Mouse (Mus musculus) myocyte (in vitro differentiated cells): ENCODE measurements around the gene Insig1. TPM values are rescaled to one million over a fixed set of nuclear protein-coding genes. Genes with fewer than 3 reads are reported as not detected.

ENCODE experiments used
- H3K27me3 ChIP-seq: one replicate; pipeline ENCODE4 v1.6.1; 2011; ENCODE audit not compliant: control insufficient read depth, insufficient read depth, insufficient read length
- H3K36me3 ChIP-seq: one replicate; pipeline ENCODE4 v1.6.1; 2011; ENCODE audit not compliant: control insufficient read depth, insufficient read depth
- H3K4me2 ChIP-seq: one replicate; pipeline ENCODE4 v1.6.1; 2011; ENCODE audit warnings: low read depth, control low read depth
- H3K4me3 ChIP-seq: one replicate; pipeline ENCODE4 v1.5.1; 2011; ENCODE audit warnings: mild to moderate bottlenecking, control low read depth, moderate library complexity
- H3K79me2 ChIP-seq: one replicate; pipeline ENCODE4 v1.6.1; 2011; ENCODE audit not compliant: control insufficient read depth, insufficient read depth
- H3ac ChIP-seq: one replicate; pipeline ENCODE4 v1.6.1; 2011; ENCODE audit not compliant: control insufficient read depth, insufficient read length
- CEBPB ChIP-seq: IDR thresholded peaks from 2 replicates; pipeline ENCODE4 v1.6.1; 2011; ENCODE audit warnings: mild to moderate bottlenecking, moderate library complexity; ENCODE audit not compliant: poor library complexity, insufficient read depth, severe bottlenecking
- E2F4 ChIP-seq: IDR thresholded peaks from one replicate; pipeline ENCODE4 v1.6.1; 2011; ENCODE audit warnings: mild to moderate bottlenecking, control low read depth, moderate library complexity; ENCODE audit not compliant: insufficient read depth
- MAX ChIP-seq: IDR thresholded peaks from one replicate; pipeline ENCODE4 v1.6.1; 2011; ENCODE audit warnings: low read depth, mild to moderate bottlenecking, control low read depth
- MYOD1 ChIP-seq, 3 experiments: IDR thresholded peaks; one replicate each; pipeline ENCODE4 v1.6.1; 2011; ENCODE audit warnings: control low read depth in 2 of 3, low read depth in 2 of 3, mild to moderate bottlenecking in 2 of 3, moderate library complexity in 1 of 3; ENCODE audit not compliant: insufficient read length in 2 of 3, control insufficient read depth in 1 of 3
- MYOG ChIP-seq, 3 experiments: IDR thresholded peaks; one replicate each; pipeline ENCODE4 v1.6.1; 2011; ENCODE audit warnings: control low read depth in 2 of 3, low read depth in 2 of 3, mild to moderate bottlenecking in 2 of 3; ENCODE audit not compliant: insufficient read length in 2 of 3, control insufficient read depth in 1 of 3, insufficient read depth in 1 of 3
- POLR2A ChIP-seq: IDR thresholded peaks from one replicate; pipeline ENCODE4 v1.6.1; 2011; ENCODE audit warnings: low read depth, mild to moderate bottlenecking, control low read depth, moderate library complexity; ENCODE audit not compliant: insufficient read length
- POLR2AphosphoS2 ChIP-seq: IDR thresholded peaks from one replicate; pipeline ENCODE4 v1.6.1; 2011; ENCODE audit warnings: low read depth, control low read depth; ENCODE audit not compliant: insufficient read length
- REST ChIP-seq: IDR thresholded peaks from one replicate; pipeline ENCODE4 v1.6.1; 2011; ENCODE audit warnings: mild to moderate bottlenecking, control low read depth, moderate library complexity; ENCODE audit not compliant: insufficient read depth, insufficient read length
- SRF ChIP-seq: IDR thresholded peaks from one replicate; pipeline ENCODE4 v1.6.1; 2011; ENCODE audit warnings: low read depth; ENCODE audit not compliant: control insufficient read depth, insufficient read length
- TCF12 ChIP-seq: IDR thresholded peaks from one replicate; pipeline ENCODE4 v1.6.1; 2011; ENCODE audit warnings: mild to moderate bottlenecking, control low read depth; ENCODE audit not compliant: poor library complexity, insufficient read depth, severe bottlenecking
- TCF3 ChIP-seq: IDR thresholded peaks from one replicate; pipeline ENCODE4 v1.6.1; 2011; ENCODE audit warnings: low read depth, control low read depth; ENCODE audit not compliant: insufficient read length
- USF1 ChIP-seq: IDR thresholded peaks from one replicate; pipeline ENCODE4 v1.6.1; 2011; ENCODE audit warnings: low read depth, mild to moderate bottlenecking, control low read depth, moderate library complexity
- polyA plus RNA-seq: library from polyadenylated mRNA; unstranded; fragments of >200 nt; fragmentation: generic; extraction: Trizol; gene quantifications from one replicate; pipeline ENCODE4 v1.2.1, GENCODE M21; 2012; ENCODE audit warnings: missing spikeins

Insig1 gene
- polyA plus RNA-seq, 1 experiment: 67.4 TPM

DNA sequence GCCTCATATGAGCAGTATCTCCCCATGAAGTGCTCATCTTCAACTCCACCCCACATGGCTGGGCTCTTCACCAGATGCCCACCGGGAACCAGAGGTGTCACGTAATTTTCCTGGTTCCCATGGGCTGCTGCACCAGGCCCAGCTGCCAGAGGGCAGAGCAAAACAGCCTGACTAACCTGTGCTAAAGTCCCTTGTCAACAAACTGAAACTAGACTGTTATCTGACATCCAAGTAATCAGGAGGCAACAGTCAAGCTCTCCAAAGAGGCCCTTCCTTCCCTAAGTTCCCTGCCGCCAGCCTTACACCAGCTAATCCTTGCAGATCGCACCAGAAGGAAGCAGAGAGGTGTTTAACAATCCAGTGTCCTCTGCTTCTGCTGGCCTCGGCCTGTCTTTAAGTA, 4.9 kb upstream of the Insig1 start:
- Histone ChIP-seq H3K36me3 (no peaks in the 10 kb centered on the region), H3K4me3 (no peak overlapping the region), H3K27me3 (no peaks in the 10 kb centered on the region), H3K4me2 (no peak overlapping the region), H3ac (no peak overlapping the region), H3K79me2 (no peaks in the 10 kb centered on the region)
- TF ChIP-seq REST (no peak), CEBPB (no peak), POLR2A (no peak), E2F4 (no peak), MAX (no peak), TCF3 (no peak), MYOD1 (IDR thresholded peaks at IDR 0.05; ENCODE audit: control insufficient read depth in 1 of 3, insufficient read length in 2 of 3, low read depth in 2 of 3) (no peak), TCF12 (no peak), SRF (no peak), POLR2AphosphoS2 (no peak), USF1 (no peak), MYOG (IDR thresholded peaks at IDR 0.05; ENCODE audit: control insufficient read depth in 1 of 3, insufficient read depth in 1 of 3, insufficient read length in 2 of 3, low read depth in 2 of 3) (no peak)

GRCm38 (mm10) chr5:28070149-28070827, 875 bp upstream of the Insig1 start:
- H3ac ChIP-seq: peak overlapping the region; percentile 16
- peak overlapping the region; percentile 86 for H3K4me2 ChIP-seq
- no peaks in the 10 kb centered on the region for H3K27me3 ChIP-seq
- TF ChIP-seq USF1 (no peak), MYOD1 (IDR thresholded peaks at IDR 0.05; ENCODE audit: control insufficient read depth in 1 of 3, insufficient read length in 2 of 3, low read depth in 2 of 3) (peak in 1 of 3 experiments; percentile 36)
- peaks cover 23% of the 10 kb centered on the region for H3K36me3 ChIP-seq
- H3K79me2 ChIP-seq: peaks cover 23% of the 10 kb centered on the region
- H3K4me3 ChIP-seq: peak overlapping the region; percentile 88

- Histone ChIP-seq H3ac (peak overlapping the region; percentile 16), H3K36me3 (peaks cover 36% of the 10 kb centered on the region), H3K79me2 (peaks cover 23% of the 10 kb centered on the region), H3K4me2 (peak overlapping the region; percentile 83), H3K27me3 (no peaks in the 10 kb centered on the region), H3K4me3 (peak overlapping the region; percentile 88)
- TF ChIP-seq E2F4 (no peak), CEBPB (no peak), REST (no peak), MAX (peak; percentile 83), USF1 (peak; percentile 83), TCF12 (no peak), MYOG (IDR thresholded peaks at IDR 0.05; ENCODE audit: control insufficient read depth in 1 of 3, insufficient read depth in 1 of 3, insufficient read length in 2 of 3, low read depth in 2 of 3) (peak in 2 of 3 experiments; percentile 41 to 59), POLR2AphosphoS2 (peak; percentile 36), MYOD1 (IDR thresholded peaks at IDR 0.05; ENCODE audit: control insufficient read depth in 1 of 3, insufficient read length in 2 of 3, low read depth in 2 of 3) (peak; percentile 51 to 79 (median 72)), POLR2A (peak; percentile 7), SRF (no peak), TCF3 (no peak)
Measured at GRCm38 (mm10) chr5:28071456-28072223, 477 bp downstream of the Insig1 start.

GRCm38 (mm10) chr5:28079431-28079830, 8.3 kb downstream of the Insig1 start:
- Histone ChIP-seq H3K4me3 (no peak overlapping the region), H3K4me2 (no peak overlapping the region), H3K27me3 (no peaks in the 10 kb centered on the region), H3K36me3 (peaks cover 31% of the 10 kb centered on the region), H3ac (no peak overlapping the region), H3K79me2 (no peaks in the 10 kb centered on the region)
- peak; percentile 18 for TF ChIP-seq POLR2AphosphoS2
- no peak for TF ChIP-seq POLR2A

GRCm38 (mm10) chr5:28081127-28081526, 10.0 kb downstream of the Insig1 start:
- Histone ChIP-seq H3K79me2 (no peaks in the 10 kb centered on the region), H3K27me3 (no peaks in the 10 kb centered on the region), H3K4me3 (no peak overlapping the region), H3ac (no peak overlapping the region), H3K4me2 (no peak overlapping the region), H3K36me3 (peaks cover 14% of the 10 kb centered on the region)
- no peak for TF ChIP-seq REST
- TF ChIP-seq MYOG (IDR thresholded peaks at IDR 0.05; ENCODE audit: control insufficient read depth in 1 of 3, insufficient read depth in 1 of 3, insufficient read length in 2 of 3, low read depth in 2 of 3): no peak
- TF ChIP-seq TCF12: no peak
- TF ChIP-seq SRF: no peak
- TF ChIP-seq CEBPB: no peak
- no peak for TF ChIP-seq MYOD1 (IDR thresholded peaks at IDR 0.05; ENCODE audit: control insufficient read depth in 1 of 3, insufficient read length in 2 of 3, low read depth in 2 of 3)
- no peak for TF ChIP-seq POLR2A
- no peak for TF ChIP-seq E2F4
